Mouse (Mus musculus) brown adipose tissue, adult 24 weeks (tissue): ENCODE results near the gene Ppp1r13l. TPM values are rescaled to one million over a fixed set of nuclear protein-coding genes. Genes with fewer than 3 reads are reported as not detected.

ENCODE experiments used
- H3K27ac ChIP-seq: fragments of 200-500 bp; replicated peaks from 2 replicates; pipeline ENCODE4 v1.5.1; 2012; ENCODE audit warnings: low read depth, mild to moderate bottlenecking, low read length
- H3K4me1 ChIP-seq: fragments of 200-500 bp; 2 replicates; pipeline ENCODE4 v1.6.1; 2012; ENCODE audit warnings: low read length, mixed read lengths; ENCODE audit not compliant: control insufficient read depth, insufficient read depth, insufficient read length
- H3K4me3 ChIP-seq: fragments of 200-500 bp; 2 replicates; pipeline ENCODE4 v1.5.1; 2012; ENCODE audit warnings: low read depth, mild to moderate bottlenecking, low read length, moderate library complexity; ENCODE audit not compliant: insufficient read depth
- polyA plus RNA-seq: library from polyadenylated mRNA; stranded (reverse); fragments of >200 nt; gene quantifications from 2 replicates; pipeline ENCODE4 v1.2.4, GENCODE M21; 2012; ENCODE audit not compliant: missing spikeins, insufficient read depth, insufficient read length

Ppp1r13l gene
- polyA plus RNA-seq, 1 experiment = 1.7 TPM

- H3K4me3 ChIP-seq = peak overlapping the region; percentile 35
- H3K4me1 ChIP-seq = no peaks in the 10 kb centered on the region; the same call in 1 of the 2 replicates
- no peak overlapping the region for H3K27ac ChIP-seq
Observed at GRCm38 (mm10) chr7:19369823-19370425, 10.4 kb downstream of the Ppp1r13l start.

- Histone ChIP-seq H3K4me1 (no peaks in the 10 kb centered on the region), H3K27ac (no peak overlapping the region), H3K4me3 (no peak overlapping the region)
Observed at GRCm38 (mm10) chr7:19373367-19373766, 13.8 kb downstream of the Ppp1r13l start.

DNA sequence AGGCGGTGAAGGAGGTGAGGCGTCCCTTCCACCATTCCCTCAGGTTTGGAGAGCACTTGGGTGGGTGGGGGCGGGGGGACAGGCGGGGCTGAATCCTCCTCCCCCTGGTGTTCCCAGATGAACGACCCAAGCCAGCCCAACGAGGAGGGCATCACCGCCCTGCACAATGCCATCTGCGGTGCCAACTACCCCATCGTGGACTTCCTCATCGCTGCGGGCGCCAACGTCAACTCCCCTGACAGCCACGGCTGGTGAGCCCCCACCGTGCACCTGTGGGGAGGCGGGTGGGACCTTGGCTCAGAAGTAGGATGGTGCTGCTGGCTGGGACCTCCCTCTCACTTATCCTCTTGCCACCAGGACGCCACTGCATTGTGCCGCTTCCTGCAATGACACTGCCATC, 15.8 kb downstream of the Ppp1r13l start:
- H3K4me1 ChIP-seq = no peaks in the 10 kb centered on the region
- no peak overlapping the region for H3K4me3 ChIP-seq
- no peak overlapping the region for H3K27ac ChIP-seq

GRCm38 (mm10) chr7:19376019-19376418, 16.5 kb downstream of the Ppp1r13l start:
- H3K27ac ChIP-seq = no peak overlapping the region
- no peak overlapping the region for H3K4me3 ChIP-seq
- H3K4me1 ChIP-seq = no peaks in the 10 kb centered on the region

- Histone ChIP-seq H3K4me3 (no peak overlapping the region), H3K4me1 (no peaks in the 10 kb centered on the region), H3K27ac (no peak overlapping the region)
Observed at GRCm38 (mm10) chr7:19378049-19378448, 18.5 kb downstream of the Ppp1r13l start.

DNA sequence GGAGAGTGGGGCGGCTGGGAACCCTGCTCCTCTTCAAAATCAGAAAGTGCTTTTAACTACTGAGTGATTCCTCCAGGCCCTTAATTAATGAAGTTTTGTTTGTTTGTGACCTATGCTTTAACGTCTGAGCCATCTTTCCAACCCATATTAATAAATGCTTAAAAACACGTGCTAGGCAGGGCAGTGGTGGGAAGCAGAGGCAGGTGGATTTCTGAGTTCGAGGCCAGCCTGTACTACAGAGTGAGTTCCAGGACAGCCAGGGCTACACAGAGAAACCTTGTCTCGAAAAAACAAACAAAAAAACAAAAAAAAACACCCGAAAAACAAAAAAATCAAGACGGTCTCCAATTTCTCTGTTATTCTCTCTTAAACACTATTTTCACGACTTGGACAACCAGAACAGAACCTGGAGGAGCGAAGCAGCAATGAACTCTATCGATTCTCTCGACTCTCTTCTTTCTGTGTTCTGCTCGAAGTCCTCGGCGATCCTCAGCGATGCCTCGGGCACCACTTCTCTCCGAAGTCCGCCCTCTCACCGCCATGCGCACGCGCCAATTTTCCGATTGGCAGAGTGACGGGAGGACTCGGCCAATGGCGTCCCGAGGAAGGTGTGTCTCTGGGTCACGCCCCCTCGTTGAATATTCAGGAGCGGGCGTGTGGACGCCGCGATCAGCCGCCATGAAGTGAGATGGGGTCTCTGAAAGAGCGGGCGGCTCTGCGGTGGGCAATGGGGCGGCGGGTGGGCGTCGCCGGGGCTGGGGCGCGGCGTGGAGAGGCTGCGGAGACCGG, 22.0 kb downstream of the Ppp1r13l start, which contains the start of gene Ercc2:
Ercc2 (plus strand) TSS at position 634 of the 789 bp plus-strand sequence.
- Histone ChIP-seq H3K4me1 (0 out of 2 replicates have a peak, but pooled peaks cover 2% of the 10 kb centered on the region), H3K4me3 (peak within 1 kb of the TSS; percentile 89), H3K27ac (no peak within 1 kb of the TSS)

- Histone ChIP-seq H3K4me3 (peak overlapping the region; percentile 89), H3K27ac (no peak overlapping the region), H3K4me1 (0 out of 2 replicates have a peak, but pooled peaks cover 2% of the 10 kb centered on the region)
Observed at GRCm38 (mm10) chr7:19382166-19382541, 22.6 kb downstream of the Ppp1r13l start.

DNA sequence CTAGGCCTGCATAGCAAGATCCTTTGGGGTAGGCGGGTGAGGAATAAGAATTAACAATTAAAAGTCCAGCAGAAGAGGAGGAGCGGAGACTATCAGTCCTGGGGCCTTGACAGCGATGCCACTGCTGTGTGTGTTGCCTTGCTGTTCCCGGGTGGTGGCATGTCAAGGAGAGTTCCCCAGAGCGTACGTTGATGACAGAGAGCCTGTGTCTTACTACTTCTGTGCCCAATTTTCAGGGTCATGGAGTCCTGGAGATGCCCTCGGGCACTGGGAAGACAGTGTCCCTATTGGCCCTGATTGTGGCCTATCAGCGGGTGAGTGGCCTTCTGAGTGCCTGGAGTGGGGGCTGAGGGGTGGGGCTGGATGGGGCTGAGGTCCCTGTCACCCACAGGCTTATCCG, 24.2 kb downstream of the Ppp1r13l start:
- no peak overlapping the region for H3K27ac ChIP-seq
- H3K4me3 ChIP-seq = no peak overlapping the region
- 0 out of 2 replicates have a peak, but pooled peaks cover 2% of the 10 kb centered on the region for H3K4me1 ChIP-seq

- no peak overlapping the region for H3K4me3 ChIP-seq
- H3K27ac ChIP-seq = no peak overlapping the region
Observed at GRCm38 (mm10) chr7:19388699-19389413, 29.3 kb downstream of the Ppp1r13l start.

DNA sequence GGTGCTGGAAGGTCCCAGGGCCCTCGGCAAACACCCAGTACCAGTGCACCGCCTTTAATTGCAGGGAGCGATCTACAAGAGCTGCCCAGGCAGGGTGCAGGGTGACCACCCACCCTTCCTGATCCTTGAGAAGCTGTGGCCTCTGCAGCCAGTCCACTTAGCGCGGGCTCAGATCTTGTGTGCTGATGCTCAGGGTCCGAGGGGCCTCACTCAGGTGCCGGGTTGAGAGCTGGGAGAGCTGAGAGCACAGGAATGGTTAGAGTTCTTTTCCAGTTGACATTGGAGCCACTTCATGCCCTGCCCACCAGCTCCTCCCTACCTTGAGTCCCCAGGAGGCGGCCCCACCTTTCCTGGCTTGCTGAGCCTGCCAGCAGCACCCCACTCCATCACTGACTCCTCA, 34.9 kb downstream of the Ppp1r13l start:
- H3K4me1 ChIP-seq = no peaks in the 10 kb centered on the region
- H3K4me3 ChIP-seq = no peak overlapping the region
- H3K27ac ChIP-seq = no peak overlapping the region

More at GRCm38 (mm10) chr7:19388699-19389413, 29.3 kb downstream of the Ppp1r13l start:
- H3K4me1 ChIP-seq = no peaks in the 10 kb centered on the region

DNA sequence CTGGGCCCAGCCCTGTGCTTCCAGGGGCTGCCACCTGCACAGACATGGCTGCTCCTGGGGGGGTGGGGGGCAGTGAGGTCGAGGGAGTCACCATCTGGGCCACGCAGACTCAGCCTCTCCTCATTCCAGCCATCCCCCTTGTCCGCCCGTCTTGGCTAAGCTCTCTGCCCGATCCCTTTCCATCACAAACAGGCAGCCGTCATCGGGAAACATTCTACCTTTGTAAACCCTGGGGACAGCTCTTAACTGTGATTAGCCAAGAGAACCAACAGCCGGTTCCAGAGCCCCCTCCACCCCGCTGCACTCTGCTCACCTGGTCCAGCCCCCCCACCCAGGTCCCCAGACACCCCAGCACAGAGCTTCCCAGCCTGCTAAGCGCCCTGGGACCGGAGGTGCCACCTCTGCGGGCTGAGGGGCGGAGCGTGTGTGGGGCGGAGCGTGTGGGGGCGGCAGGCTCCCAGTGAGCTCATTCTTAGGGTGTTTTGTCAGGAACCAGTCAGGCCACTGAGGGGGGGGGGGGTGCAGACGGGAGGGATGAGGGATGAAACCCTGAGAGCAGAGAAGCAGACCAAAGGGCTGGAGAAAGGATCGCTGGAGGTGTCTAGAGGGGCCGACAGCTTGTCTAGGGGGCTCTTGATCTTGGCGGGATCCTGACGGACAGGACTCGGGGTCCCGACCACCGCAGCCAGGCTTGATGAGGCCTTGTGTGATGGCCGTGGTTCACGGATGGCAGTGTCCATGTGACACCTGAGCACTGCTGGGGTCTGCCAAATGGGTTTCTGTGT, 40.1 kb downstream of the Ppp1r13l start:
- no peak overlapping the region for H3K27ac ChIP-seq
- no peak overlapping the region for H3K4me3 ChIP-seq
- H3K4me1 ChIP-seq = no peaks in the 10 kb centered on the region

GRCm38 (mm10) chr7:19400946-19401345, 41.4 kb downstream of the Ppp1r13l start:
- no peak overlapping the region for H3K4me3 ChIP-seq
- no peak overlapping the region for H3K27ac ChIP-seq
- H3K4me1 ChIP-seq = no peaks in the 10 kb centered on the region

- Histone ChIP-seq H3K4me1 (no peaks in the 10 kb centered on the region), H3K27ac (no peak overlapping the region)
Observed at GRCm38 (mm10) chr7:19402535-19403112, 43.1 kb downstream of the Ppp1r13l start.

GRCm38 (mm10) chr7:19403731-19404296, 44.3 kb downstream of the Ppp1r13l start, which contains the start of gene Klc3:
Gene Klc3, minus strand, starts transcription at chr7:19404104.
- Histone ChIP-seq H3K4me3 (peak within 1 kb of the TSS; percentile 53), H3K27ac (no peak within 1 kb of the TSS), H3K4me1 (no peaks in the 10 kb centered on the region)

More at GRCm38 (mm10) chr7:19402535-19403112, 43.1 kb downstream of the Ppp1r13l start:
- H3K4me3 ChIP-seq = no peak overlapping the region
